Mouse (Mus musculus): ENCODE measurements around the gene Cnn1. TPM values are rescaled to one million over a fixed set of nuclear protein-coding genes. Genes with fewer than 3 reads are reported as not detected.

Gene Cnn1
- polyA plus RNA-seq, 2 experiments, result 0.09 to 0.17 TPM

DNA sequence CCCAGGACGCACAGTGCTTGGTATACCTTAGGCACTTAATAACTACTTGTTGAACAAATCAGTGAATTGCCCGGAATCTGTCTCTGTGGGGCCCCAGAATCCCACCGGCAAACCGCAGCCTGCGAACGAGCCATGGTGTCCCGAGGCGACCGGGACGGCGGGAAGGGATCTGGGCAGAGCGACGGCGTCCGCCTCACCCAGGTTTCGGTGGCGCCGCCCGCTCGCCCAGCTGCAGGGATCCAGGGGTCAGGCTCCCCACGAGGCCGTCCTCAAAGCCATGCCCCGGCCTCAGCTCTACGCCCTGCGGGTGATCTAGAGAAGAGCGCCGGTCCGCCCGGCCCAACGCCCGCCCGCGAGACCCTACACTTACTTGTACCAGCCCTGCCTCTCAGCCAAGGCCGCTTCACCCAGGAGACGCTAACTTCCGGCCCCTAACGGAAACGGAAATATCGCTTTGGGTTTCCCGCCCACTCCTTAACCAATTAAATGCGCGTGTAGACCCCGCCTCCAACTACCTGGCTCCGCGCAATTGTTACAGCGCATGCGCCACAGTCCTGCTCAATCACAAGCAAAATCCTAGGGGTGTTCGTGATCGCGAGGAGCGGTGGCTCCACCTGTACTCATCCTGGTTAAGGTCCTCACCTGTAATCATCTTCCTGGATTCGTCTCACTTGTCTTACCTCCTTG, 17.9 kb downstream of the Cnn1 start, which contains the start of gene Elof1:
Elof1 (minus strand) TSS at position 433 of the 687 bp plus-strand sequence.
- no peak for TF ChIP-seq CTCF (IDR thresholded peaks at IDR 0.05; ENCODE audit: low read depth)
- TF ChIP-seq EP300 (IDR thresholded peaks at IDR 0.05; ENCODE audit: low read depth), result peak; percentile 22; the same call in 1 of the 2 replicates
- DNase-seq (ENCODE audit: low read depth in 3 of 3, low spot score in 3 of 3), result peak; percentile 95 to 96 (median 96)
- no peaks in the 10 kb centered on the region for H3K27me3 ChIP-seq (ENCODE audit: control insufficient read depth, insufficient read depth, low read length)
- no peaks in the 10 kb centered on the region for H3K9me3 ChIP-seq (ENCODE audit: control insufficient read depth, low read length)
- peak within 1 kb of the TSS; percentile 78 for H3K4me2 ChIP-seq (ENCODE audit: low read depth)
- peak; percentile 87 for ATAC-seq (ENCODE audit: insufficient read depth)
- peak within 1 kb of the TSS; percentile 82 for H3K9ac ChIP-seq (replicated peaks)
- under 1% methylated on average over 52 of the region's 52 CpGs for WGBS (ENCODE audit: insufficient replicate concordance)
- peaks cover 15 to 34% of the 10 kb centered on the region in 2 experiments for H3K4me1 ChIP-seq (replicated peaks; ENCODE audit: control insufficient read depth in 2 of 2, insufficient read depth in 2 of 2, low read length in 1 of 2)
- peak within 1 kb of the TSS; percentile 67 to 90 for H3K4me3 ChIP-seq (ENCODE audit: insufficient read depth in 1 of 2, low read depth in 2 of 2, low read length in 2 of 2)
- peaks cover 19% of the 10 kb centered on the region for H3K36me3 ChIP-seq (replicated peaks; ENCODE audit: control insufficient read depth, insufficient read depth, low read depth)
- H3K27ac ChIP-seq, result peak within 1 kb of the TSS; percentile 69

DNA sequence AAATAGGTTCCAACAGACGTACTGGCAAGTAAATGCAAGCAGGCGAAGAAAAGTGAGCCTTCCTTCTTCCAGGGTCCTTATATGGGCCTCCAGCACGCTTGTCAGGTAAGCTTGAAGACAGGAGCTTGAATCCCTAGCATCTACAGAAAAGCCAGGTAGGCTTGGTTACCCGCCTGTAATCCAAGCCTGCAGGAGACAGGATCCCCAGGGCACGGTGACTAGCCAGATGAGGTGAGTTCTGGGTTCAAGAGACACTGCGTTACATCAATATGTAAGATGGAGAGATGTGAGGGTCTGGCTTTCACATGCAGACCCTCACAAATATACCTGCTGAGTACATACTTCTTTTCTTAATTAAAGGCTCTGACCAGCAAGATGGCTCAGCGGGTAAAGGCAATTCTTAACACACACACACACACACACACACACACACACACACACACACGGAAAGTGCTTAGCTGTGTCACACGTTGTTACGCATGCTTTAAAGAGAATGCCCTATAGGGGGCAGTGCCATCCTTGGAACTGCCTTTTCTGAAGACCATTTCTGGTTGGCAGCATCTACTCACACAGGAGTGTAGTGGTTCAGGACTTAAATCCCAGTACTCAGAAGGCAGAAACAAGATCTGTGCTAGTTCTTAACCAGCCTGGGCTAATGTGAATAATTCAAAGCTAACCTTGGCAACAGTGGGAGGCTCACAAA, 18.9 kb downstream of the Cnn1 start:
- DNase-seq (ENCODE audit: low read depth in 3 of 3, low spot score in 3 of 3) (peak; percentile 71 to 76 (median 72)), ATAC-seq (ENCODE audit: insufficient read depth) (peak; percentile 11; the same call in 1 of the 2 replicates)
- no peak overlapping the region for H3K27ac ChIP-seq
- peaks cover 26 to 44% of the 10 kb centered on the region in 2 experiments for H3K4me1 ChIP-seq (replicated peaks; ENCODE audit: control insufficient read depth in 2 of 2, insufficient read depth in 2 of 2, low read length in 1 of 2)
- H3K27me3 ChIP-seq (ENCODE audit: control insufficient read depth, insufficient read depth, low read length), result no peaks in the 10 kb centered on the region
- H3K9me3 ChIP-seq (ENCODE audit: control insufficient read depth, low read length), result no peaks in the 10 kb centered on the region
- peak overlapping the region in 1 of 2 experiments; percentile 90; a peak in 2 of 4 replicates for H3K4me3 ChIP-seq (ENCODE audit: insufficient read depth in 1 of 2, low read depth in 2 of 2, low read length in 2 of 2)
- TF ChIP-seq EP300 (IDR thresholded peaks at IDR 0.05; ENCODE audit: low read depth) (no peak), CTCF (IDR thresholded peaks at IDR 0.05; ENCODE audit: low read depth) (peak; percentile 91)
- 28% methylated on average over 10 of the region's 10 CpGs for WGBS (ENCODE audit: insufficient replicate concordance)
- H3K36me3 ChIP-seq (replicated peaks; ENCODE audit: control insufficient read depth, insufficient read depth, low read depth), result peaks cover 10% of the 10 kb centered on the region
- H3K4me2 ChIP-seq (ENCODE audit: low read depth), result peak overlapping the region; percentile 78
- no peak overlapping the region for H3K9ac ChIP-seq (replicated peaks)

DNA sequence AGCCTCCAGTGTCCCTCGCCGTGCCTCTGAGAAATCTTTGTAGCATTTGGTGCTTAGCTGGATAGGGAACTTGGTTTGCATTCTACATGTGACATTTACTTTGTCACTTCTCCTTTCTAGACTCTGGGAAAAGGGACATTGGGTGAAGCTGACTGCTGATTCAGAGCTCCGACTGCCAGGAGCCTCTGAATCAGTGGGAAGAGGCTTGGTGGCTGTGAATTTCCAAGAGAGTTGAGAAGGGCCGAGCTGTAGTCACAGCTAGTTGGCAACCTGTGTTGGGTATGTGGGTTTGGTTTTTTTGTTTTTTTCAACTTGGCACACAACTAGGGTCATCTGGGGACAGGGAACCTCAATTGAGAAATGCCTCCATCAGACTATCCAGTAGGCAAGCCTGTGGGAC, 20.5 kb downstream of the Cnn1 start:
- H3K27me3 ChIP-seq (ENCODE audit: control insufficient read depth, insufficient read depth, low read length), result no peaks in the 10 kb centered on the region
- no peaks in the 10 kb centered on the region for H3K9me3 ChIP-seq (ENCODE audit: control insufficient read depth, low read length)
- H3K9ac ChIP-seq (replicated peaks), result no peak overlapping the region
- H3K27ac ChIP-seq, result no peak overlapping the region
- TF ChIP-seq CTCF (IDR thresholded peaks at IDR 0.05; ENCODE audit: low read depth) (no peak), EP300 (IDR thresholded peaks at IDR 0.05; ENCODE audit: low read depth) (no peak)
- no peaks in the 10 kb centered on the region for H3K36me3 ChIP-seq (replicated peaks; ENCODE audit: control insufficient read depth, insufficient read depth, low read depth)
- no peak overlapping the region for H3K4me2 ChIP-seq (ENCODE audit: low read depth)
- H3K4me3 ChIP-seq (ENCODE audit: insufficient read depth in 1 of 2, low read depth in 2 of 2, low read length in 2 of 2), result no peak overlapping the region
- WGBS (ENCODE audit: insufficient replicate concordance), result 77% methylated on average over 4 of the region's 4 CpGs
- DNase-seq (ENCODE audit: low read depth in 3 of 3, low spot score in 3 of 3) (no peak), ATAC-seq (ENCODE audit: insufficient read depth) (no peak)
- H3K4me1 ChIP-seq (replicated peaks; ENCODE audit: control insufficient read depth in 2 of 2, insufficient read depth in 2 of 2, low read length in 1 of 2), result peaks cover 35 to 51% of the 10 kb centered on the region in 2 experiments

DNA sequence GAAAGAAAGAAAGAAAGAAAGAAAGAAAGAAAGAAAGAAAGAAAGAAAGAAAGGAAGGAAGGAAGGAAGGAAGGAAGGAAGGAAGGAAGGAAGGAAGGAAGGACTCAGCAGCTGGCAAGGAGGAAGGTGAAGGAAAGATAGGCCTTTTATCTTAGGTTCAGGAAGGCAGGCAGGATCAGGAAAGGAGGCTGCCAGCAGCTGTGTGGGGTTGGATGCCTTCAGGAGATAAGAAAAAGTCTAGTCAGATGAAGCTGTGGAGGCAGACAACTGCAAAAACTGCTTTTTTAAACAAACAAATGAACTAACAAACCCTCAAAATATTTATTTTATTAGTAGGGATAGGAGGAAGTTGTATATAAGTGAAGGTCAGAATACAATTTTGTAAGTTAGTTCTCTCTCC, 22.5 kb downstream of the Cnn1 start:
- TF ChIP-seq EP300 (IDR thresholded peaks at IDR 0.05; ENCODE audit: low read depth), result peak; percentile 90
- no peak; the same call in 1 of the 2 replicates for TF ChIP-seq CTCF (IDR thresholded peaks at IDR 0.05; ENCODE audit: low read depth)
- Histone ChIP-seq H3K9me3 (ENCODE audit: control insufficient read depth, low read length) (no peaks in the 10 kb centered on the region), H3K36me3 (replicated peaks; ENCODE audit: control insufficient read depth, insufficient read depth, low read depth) (peaks cover 15% of the 10 kb centered on the region), H3K4me1 (replicated peaks; ENCODE audit: control insufficient read depth in 2 of 2, insufficient read depth in 2 of 2, low read length in 1 of 2) (peaks cover 32 to 45% of the 10 kb centered on the region in 2 experiments), H3K4me3 (ENCODE audit: insufficient read depth in 1 of 2, low read depth in 2 of 2, low read length in 2 of 2) (no peak overlapping the region), H3K4me2 (ENCODE audit: low read depth) (peak overlapping the region; percentile 35), H3K27me3 (ENCODE audit: control insufficient read depth, insufficient read depth, low read length) (no peaks in the 10 kb centered on the region), H3K9ac (replicated peaks) (peak overlapping the region; percentile 40), H3K27ac (peak overlapping the region; percentile 80)
- ATAC-seq (ENCODE audit: insufficient read depth) (peak; percentile 61), DNase-seq (ENCODE audit: low read depth in 3 of 3, low spot score in 3 of 3) (peak in 1 of 3 experiments; percentile 61)

DNA sequence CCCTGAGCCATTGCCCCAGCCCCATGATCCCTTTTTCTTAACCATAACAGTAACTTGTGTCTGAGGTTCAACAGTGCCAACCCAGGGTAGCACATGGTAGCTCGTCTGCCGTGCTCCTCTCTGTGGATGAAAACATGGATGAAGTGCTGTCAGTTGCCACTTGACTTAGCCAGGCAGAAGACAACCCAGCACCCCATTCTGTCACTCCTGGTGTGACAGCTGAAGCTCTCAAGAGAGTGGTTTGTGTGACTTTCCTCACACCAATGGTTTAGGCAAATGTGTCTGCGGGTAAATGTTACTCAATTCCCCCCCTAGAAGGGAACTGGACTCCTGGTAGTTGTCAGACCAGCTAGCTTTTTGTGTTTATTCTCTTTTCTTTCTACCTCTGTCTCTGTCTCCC, 23.0 kb downstream of the Cnn1 start:
- Histone ChIP-seq H3K9ac (replicated peaks) (peak overlapping the region; percentile 40), H3K36me3 (replicated peaks; ENCODE audit: control insufficient read depth, insufficient read depth, low read depth) (peaks cover 19% of the 10 kb centered on the region), H3K4me2 (ENCODE audit: low read depth) (peak overlapping the region; percentile 35), H3K4me1 (replicated peaks; ENCODE audit: control insufficient read depth in 2 of 2, insufficient read depth in 2 of 2, low read length in 1 of 2) (peaks cover 32 to 45% of the 10 kb centered on the region in 2 experiments), H3K27me3 (ENCODE audit: control insufficient read depth, insufficient read depth, low read length) (no peaks in the 10 kb centered on the region), H3K27ac (peak overlapping the region; percentile 80), H3K9me3 (ENCODE audit: control insufficient read depth, low read length) (no peaks in the 10 kb centered on the region), H3K4me3 (ENCODE audit: insufficient read depth in 1 of 2, low read depth in 2 of 2, low read length in 2 of 2) (no peak overlapping the region)
- ATAC-seq (ENCODE audit: insufficient read depth), result no peak
- WGBS (ENCODE audit: insufficient replicate concordance), result 71% methylated on average over 3 of the region's 3 CpGs
- TF ChIP-seq CTCF (IDR thresholded peaks at IDR 0.05; ENCODE audit: low read depth) (no peak), EP300 (IDR thresholded peaks at IDR 0.05; ENCODE audit: low read depth) (no peak)
- DNase-seq (ENCODE audit: low read depth in 3 of 3, low spot score in 3 of 3), result no peak
